Mouse (Mus musculus) heart, embryonic 16.5 days (tissue): ENCODE measurements at regions not wholly inside any gene's neighbourhood (a gene's known extent, or its start where the extent isn't known, plus 50 kb on each side); places are given as distances from the start of the nearest gene placed in this dataset.

Source experiments
- ATAC-seq: fragments of 200-750 bp; cut with Nextera tagmentation; replicated peaks from 2 replicates; pipeline ENCODE4 v1.8.0; 2017; ENCODE audit warnings: moderate number of reproducible peaks; ENCODE audit not compliant: insufficient read depth, low FRiP score; ENCODE audit errors: extremely low read depth
- H3K27ac ChIP-seq: fragments of 300-500 bp; sonication (generic); 2 replicates; pipeline ENCODE4 v1.5.1; 2014; ENCODE audit warnings: mild to moderate bottlenecking, low read length, control low read depth, moderate library complexity
- H3K27me3 ChIP-seq: fragments of 300-500 bp; sonication (generic); 2 replicates; pipeline ENCODE4 v1.6.1; 2014; ENCODE audit warnings: low read length, mixed read lengths; ENCODE audit not compliant: control insufficient read depth, insufficient read depth
- H3K36me3 ChIP-seq: fragments of 300-500 bp; sonication (generic); 2 replicates; pipeline ENCODE4 v1.6.1; 2014; ENCODE audit not compliant: control insufficient read depth, insufficient read depth
- H3K4me1 ChIP-seq: fragments of 300-500 bp; sonication (generic); 2 replicates; pipeline ENCODE4 v1.6.1; 2014; ENCODE audit warnings: low read length, mixed read lengths; ENCODE audit not compliant: control insufficient read depth, insufficient read depth
- H3K4me2 ChIP-seq: fragments of 300-500 bp; sonication (generic); 2 replicates; pipeline ENCODE4 v1.6.1; 2014; ENCODE audit warnings: low read depth, mild to moderate bottlenecking, control low read depth, low read length
- H3K4me3 ChIP-seq: fragments of 300-500 bp; sonication (generic); 2 replicates; pipeline ENCODE4 v1.5.1; 2014; ENCODE audit warnings: mild to moderate bottlenecking, control low read depth, low read length
- H3K9ac ChIP-seq: fragments of 300-500 bp; sonication (generic); 2 replicates; pipeline ENCODE4 v1.6.1; 2014; ENCODE audit warnings: low read length, control low read depth
- H3K9me3 ChIP-seq: fragments of 300-500 bp; sonication (generic); replicated peaks from 2 replicates; pipeline ENCODE4 v1.6.1; 2016; ENCODE audit warnings: low read length; ENCODE audit not compliant: control insufficient read depth
- WGBS: fragments of 180-500 bp; shearing (Covaris S2); extraction: QIAGEN DNeasy Blood & Tissue Kit; methylation state at CpG from one replicate; pipeline ENCODE4 v1.1.7; 2014; 5-methylcytosine and 5-hydroxymethylcytosine counted together

- Histone ChIP-seq H3K36me3 (no peaks in the 10 kb centered on the region), H3K27ac (no peak overlapping the region), H3K4me1 (no peaks in the 10 kb centered on the region), H3K4me2 (no peak overlapping the region), H3K9ac (no peak overlapping the region), H3K27me3 (no peaks in the 10 kb centered on the region), H3K9me3 (no peaks in the 10 kb centered on the region), H3K4me3 (no peak overlapping the region)
- WGBS: 61% methylated on average over 10 of the region's 10 CpGs
- ATAC-seq: 0 out of 2 replicates have a peak, but pooled peaks have one; percentile 28
These were observed 553.6 kb downstream of the Bnc2 start for GRCm38 (mm10) chr4:84121442-84121841.

- H3K9me3 ChIP-seq: no peaks in the 10 kb centered on the region
- ATAC-seq: no peak
- WGBS: 42% methylated on average over 4 of the region's 4 CpGs
- no peaks in the 10 kb centered on the region for H3K27me3 ChIP-seq
- H3K4me3 ChIP-seq: no peak overlapping the region
- H3K36me3 ChIP-seq: no peaks in the 10 kb centered on the region
- no peak overlapping the region for H3K4me2 ChIP-seq
- H3K27ac ChIP-seq: no peak overlapping the region
- no peak overlapping the region for H3K9ac ChIP-seq
- no peaks in the 10 kb centered on the region for H3K4me1 ChIP-seq
These were observed 548.7 kb downstream of the Bnc2 start for GRCm38 (mm10) chr4:84126400-84126799.

- H3K4me3 ChIP-seq: no peak overlapping the region
- H3K27ac ChIP-seq: no peak overlapping the region
- H3K4me1 ChIP-seq: no peaks in the 10 kb centered on the region
- no peaks in the 10 kb centered on the region for H3K27me3 ChIP-seq
- WGBS: 55% methylated on average over 2 of the region's 2 CpGs
- no peaks in the 10 kb centered on the region for H3K9me3 ChIP-seq
- no peak overlapping the region for H3K4me2 ChIP-seq
- no peak for ATAC-seq
- H3K9ac ChIP-seq: no peak overlapping the region
- H3K36me3 ChIP-seq: no peaks in the 10 kb centered on the region
These were observed 547.7 kb downstream of the Bnc2 start for GRCm38 (mm10) chr4:84127380-84127779.

- 55% methylated on average over 7 of the region's 7 CpGs for WGBS
- H3K4me1 ChIP-seq: no peaks in the 10 kb centered on the region
These were observed 544.1 kb downstream of the Bnc2 start for GRCm38 (mm10) chr4:84130840-84131547.

GRCm38 (mm10) chr4:84135740-84136139 lies 539.3 kb downstream of the Bnc2 start:
- Histone ChIP-seq H3K4me2 (no peak overlapping the region), H3K4me3 (no peak overlapping the region), H3K9me3 (no peaks in the 10 kb centered on the region), H3K27me3 (no peaks in the 10 kb centered on the region), H3K4me1 (no peaks in the 10 kb centered on the region), H3K27ac (no peak overlapping the region), H3K9ac (no peak overlapping the region), H3K36me3 (no peaks in the 10 kb centered on the region)
- ATAC-seq: no peak
- 76% methylated on average over 10 of the region's 10 CpGs for WGBS

More at GRCm38 (mm10) chr4:84130840-84131547, 544.1 kb downstream of the Bnc2 start:
- no peaks in the 10 kb centered on the region for H3K36me3 ChIP-seq
- H3K27me3 ChIP-seq: no peaks in the 10 kb centered on the region
- no peak for ATAC-seq
- no peak overlapping the region for H3K27ac ChIP-seq
- no peak overlapping the region for H3K9ac ChIP-seq
- no peak overlapping the region for H3K4me2 ChIP-seq
- no peaks in the 10 kb centered on the region for H3K9me3 ChIP-seq
- no peak overlapping the region for H3K4me3 ChIP-seq

GRCm38 (mm10) chr4:84137171-84137919 lies 537.7 kb downstream of the Bnc2 start:
- peaks cover 3% of the 10 kb centered on the region; the same call in 1 of the 2 replicates for H3K9me3 ChIP-seq
- WGBS: 80% methylated on average over 14 of the region's 14 CpGs
- no peak overlapping the region for H3K4me3 ChIP-seq
- H3K27me3 ChIP-seq: no peaks in the 10 kb centered on the region
- no peak for ATAC-seq
- H3K4me2 ChIP-seq: no peak overlapping the region
- H3K4me1 ChIP-seq: no peaks in the 10 kb centered on the region
- H3K27ac ChIP-seq: no peak overlapping the region
- no peaks in the 10 kb centered on the region for H3K36me3 ChIP-seq
- no peak overlapping the region for H3K9ac ChIP-seq

GRCm38 (mm10) chr4:84149149-84150050 lies 525.7 kb downstream of the Bnc2 start:
- no peak overlapping the region for H3K9ac ChIP-seq
- H3K27ac ChIP-seq: no peak overlapping the region
- H3K4me1 ChIP-seq: no peaks in the 10 kb centered on the region
- H3K9me3 ChIP-seq: no peaks in the 10 kb centered on the region
- H3K4me3 ChIP-seq: no peak overlapping the region
- ATAC-seq: no peak
- H3K4me2 ChIP-seq: no peak overlapping the region
- WGBS: 62% methylated on average over 13 of the region's 13 CpGs
- no peaks in the 10 kb centered on the region for H3K27me3 ChIP-seq
- no peaks in the 10 kb centered on the region for H3K36me3 ChIP-seq

- WGBS: 32% methylated on average over 3 of the region's 3 CpGs
- no peak overlapping the region for H3K9ac ChIP-seq
- no peak for ATAC-seq
- H3K4me1 ChIP-seq: no peaks in the 10 kb centered on the region
- H3K9me3 ChIP-seq: no peaks in the 10 kb centered on the region
- no peak overlapping the region for H3K27ac ChIP-seq
- no peaks in the 10 kb centered on the region for H3K27me3 ChIP-seq
- H3K36me3 ChIP-seq: no peaks in the 10 kb centered on the region
- no peak overlapping the region for H3K4me2 ChIP-seq
- H3K4me3 ChIP-seq: no peak overlapping the region
These were observed 524.4 kb downstream of the Bnc2 start for GRCm38 (mm10) chr4:84150698-84151097.
